Mouse (Mus musculus) adrenal gland, adult (tissue): ENCODE results near the gene Nelfcd.

ENCODE experiments used
- DNase-seq, 2 experiments: peaks; one replicate each; pipeline ENCODE4 v3.0.0; 2022 to 2023; ENCODE audit warnings: low spot score in 1 of 2; ENCODE audit not compliant: inconsistent age in 2 of 2

Nelfcd gene

DNA sequence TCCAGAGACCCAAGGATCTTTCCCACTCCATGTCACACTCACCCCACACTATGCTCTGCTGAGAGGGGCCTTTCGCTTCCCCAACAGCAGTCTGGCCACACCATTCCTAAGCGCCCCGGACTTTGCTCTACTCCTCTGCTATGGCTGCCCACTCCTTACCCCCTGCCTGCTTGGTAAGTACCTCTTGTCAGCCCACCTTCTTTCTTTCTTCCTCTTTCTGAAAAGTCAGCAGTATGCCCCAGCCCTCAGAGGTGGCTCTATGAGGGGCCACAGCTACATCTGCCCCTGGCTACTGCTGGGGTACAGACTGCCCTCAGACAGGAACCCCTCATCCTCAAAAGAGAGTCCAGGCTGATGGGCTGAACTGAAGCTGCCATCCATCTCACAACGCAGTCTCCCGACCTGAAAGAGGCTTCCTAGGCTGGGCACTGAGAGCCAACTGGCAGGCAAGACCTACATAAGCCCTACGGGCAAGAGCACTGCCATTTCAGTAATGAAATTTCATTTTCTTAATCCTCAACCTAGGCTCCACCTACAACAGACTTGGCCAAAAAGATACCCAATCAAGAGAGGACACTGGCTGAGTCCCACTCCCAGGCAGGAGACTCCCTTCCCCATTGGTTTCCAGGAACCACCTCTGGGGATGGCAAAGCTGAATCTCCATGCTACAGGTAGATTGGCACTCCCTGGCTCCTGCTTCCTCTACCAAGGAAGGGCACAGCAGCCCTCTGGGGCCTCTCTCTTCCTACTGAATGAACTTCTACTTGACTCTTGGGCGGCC is 21.5 kb downstream of the Nelfcd start:
- DNase-seq = peak in 1 of 2 experiments; percentile 64

DNA sequence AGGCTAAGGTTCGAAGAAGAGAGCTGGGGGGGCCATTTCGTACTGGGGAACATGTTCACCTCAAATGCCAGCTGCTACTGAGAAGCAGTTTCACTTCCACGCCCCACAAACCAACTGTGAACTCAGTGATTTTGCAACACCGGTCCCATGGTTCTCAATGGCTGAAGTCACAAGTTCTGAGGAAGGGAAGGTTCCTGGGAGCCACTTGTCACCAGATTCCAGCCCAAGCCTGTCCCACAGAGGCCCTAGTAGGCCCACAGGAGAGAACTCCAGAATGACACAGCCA is 22.0 kb downstream of the Nelfcd start:
- DNase-seq = peak in 1 of 2 experiments; percentile 44

DNA sequence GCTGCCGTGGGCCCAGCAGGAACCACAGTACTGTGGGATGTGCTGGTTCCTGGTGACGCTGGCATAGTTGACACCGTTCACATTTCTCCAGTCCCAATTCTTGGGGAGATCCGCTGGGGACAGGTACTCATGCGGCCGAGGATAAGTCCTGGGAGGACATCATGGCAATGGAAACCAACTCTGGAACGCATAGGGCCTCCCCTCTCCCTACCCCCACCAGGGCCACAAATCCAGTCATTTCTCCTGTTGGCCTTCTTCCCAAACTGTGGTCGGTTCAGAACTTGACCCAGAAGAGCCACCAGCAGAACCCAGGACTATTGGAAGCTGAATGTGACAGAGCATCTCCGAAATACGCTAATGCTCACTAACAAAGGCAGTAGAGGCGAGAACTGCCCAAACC is 22.6 kb downstream of the Nelfcd start:
- DNase-seq = no peak

DNA sequence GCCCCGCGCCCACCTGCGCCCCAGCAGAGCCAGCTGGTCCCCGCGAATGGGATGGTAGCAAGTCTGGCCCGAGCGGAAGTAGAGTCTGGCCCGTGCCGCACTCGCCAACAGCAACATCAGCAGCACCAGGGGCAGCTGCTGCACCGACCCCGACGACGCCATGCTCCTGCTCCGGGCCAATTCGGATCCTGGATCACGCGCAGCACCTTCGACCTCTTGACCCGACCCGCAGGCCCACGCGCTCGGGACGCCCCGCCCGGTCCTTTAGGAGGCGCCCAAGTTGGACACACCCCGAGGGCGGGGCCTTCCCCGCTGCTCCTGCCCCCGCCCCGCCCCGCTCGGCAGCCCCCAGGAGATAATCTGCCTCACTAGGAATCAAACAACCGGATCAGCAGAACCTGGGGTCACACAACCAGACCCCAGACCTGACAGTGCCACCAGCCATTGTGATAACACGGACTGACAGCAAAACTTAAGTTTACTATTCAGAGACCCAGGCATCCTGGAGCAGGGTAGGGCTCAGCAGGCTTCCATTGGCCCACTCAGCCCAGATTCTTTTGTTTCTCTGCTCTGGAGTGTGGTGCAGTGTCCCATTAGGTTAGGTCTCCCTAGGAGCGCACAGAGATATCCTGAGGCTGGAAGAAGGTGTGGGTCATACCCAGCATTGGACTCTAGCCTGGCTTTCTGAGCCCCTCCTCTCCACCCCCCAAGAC is 23.3 kb downstream of the Nelfcd start, which contains the start of gene Ctsz:
TSS of gene Ctsz (minus strand) at position 303 of the 713 bp plus-strand sequence.
- peak; percentile 83 to 93 for DNase-seq

DNA sequence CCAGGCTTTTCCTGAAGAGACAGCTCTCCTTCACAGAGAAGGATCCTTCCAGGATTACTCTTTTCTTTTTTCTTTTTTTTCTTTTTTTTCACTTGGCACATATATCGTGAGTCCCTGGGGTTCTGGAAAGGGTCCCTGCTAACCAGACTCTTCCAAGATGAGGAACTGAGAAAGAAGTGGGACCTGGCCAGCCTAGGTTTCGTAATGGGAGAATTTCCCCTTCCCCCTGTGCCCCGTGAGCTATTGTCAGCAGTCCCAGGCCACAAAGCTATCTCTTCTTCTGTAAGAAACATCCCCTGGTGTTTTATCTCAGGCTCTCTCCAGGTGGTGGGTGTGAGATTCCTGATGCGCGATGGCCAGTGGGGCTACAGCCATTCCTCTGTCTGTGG is 23.8 kb downstream of the Nelfcd start:
- DNase-seq = peak in 1 of 2 experiments; percentile 53

DNA sequence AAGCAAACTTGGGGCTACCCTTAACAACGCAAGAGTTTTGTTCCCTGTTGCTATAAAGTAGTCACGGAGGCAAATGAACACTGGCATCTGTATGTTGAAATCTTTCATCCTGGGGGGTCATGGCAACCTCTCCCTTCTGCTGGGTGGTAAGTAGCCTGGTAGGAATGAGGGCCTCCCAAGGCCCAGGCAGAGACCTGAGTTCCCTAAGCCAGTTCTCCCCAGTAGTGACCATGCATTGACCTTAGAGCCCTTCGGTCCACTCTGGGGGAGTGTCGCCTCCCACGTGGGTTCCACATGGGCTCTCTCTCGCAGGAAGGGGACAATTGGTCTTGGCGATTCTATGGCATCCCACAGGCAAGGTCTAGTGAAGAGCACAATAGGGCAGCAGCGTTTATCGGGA is 24.4 kb downstream of the Nelfcd start:
- DNase-seq = no peak

DNA sequence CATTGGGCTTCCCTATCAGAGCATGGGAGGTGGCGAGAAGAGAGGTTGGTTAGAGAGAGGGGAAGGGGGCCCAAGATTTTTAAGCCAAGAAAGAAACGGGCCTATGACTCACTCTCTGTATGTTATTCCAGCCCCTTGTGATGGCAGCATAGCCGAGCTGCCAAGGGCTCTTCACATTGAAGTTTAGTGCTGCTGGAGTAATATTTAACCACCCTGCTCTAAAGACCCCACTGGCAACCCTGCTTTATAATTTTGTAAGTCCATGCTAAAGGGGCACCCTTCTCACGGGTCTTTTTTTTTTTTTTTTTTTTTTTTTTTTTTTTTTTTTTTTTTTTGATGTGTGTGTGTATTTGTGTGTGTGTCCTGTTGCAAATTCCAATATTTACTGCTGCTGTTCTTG is 26.3 kb downstream of the Nelfcd start:
- no peak for DNase-seq

DNA sequence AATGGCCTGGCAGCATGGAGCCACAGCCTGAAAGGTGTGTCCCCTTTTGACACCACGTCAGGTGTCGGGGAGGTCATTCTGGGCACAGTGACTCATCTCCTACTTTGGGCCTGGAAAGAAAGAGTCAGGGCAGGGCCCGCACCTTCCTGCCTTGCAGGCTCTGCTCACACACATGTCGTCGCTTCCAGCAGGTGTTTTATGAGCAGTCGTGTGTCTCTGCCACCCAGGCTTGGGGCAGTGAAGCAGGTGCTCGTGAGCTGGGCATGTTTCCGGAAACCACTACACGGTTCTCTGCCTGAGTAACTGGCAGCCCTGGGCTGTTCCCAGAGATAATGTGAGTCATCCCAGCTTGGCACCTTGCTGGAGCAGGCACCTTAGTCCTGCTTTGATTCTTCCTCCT is 26.9 kb downstream of the Nelfcd start:
- DNase-seq = peak; percentile 60 to 85

DNA sequence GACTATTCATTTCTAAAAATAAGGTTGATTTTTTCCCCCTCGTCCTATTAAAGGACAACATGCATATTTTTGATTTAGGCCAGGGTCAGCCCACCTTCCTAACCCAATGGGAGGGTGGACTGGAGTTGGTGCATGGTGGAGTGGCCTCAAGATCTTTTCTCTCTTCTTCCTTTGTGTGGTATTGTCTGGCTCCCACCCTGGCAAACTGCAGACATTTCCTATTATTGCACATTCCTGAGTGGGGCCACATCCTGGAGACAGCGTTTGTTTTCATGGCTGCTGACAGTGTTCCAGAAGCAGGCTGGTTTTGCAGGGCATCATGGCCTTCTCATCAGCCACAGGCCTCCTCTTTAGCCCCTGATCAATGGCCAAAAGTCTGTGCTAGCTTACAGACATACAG is 27.4 kb downstream of the Nelfcd start:
- no peak for DNase-seq

DNA sequence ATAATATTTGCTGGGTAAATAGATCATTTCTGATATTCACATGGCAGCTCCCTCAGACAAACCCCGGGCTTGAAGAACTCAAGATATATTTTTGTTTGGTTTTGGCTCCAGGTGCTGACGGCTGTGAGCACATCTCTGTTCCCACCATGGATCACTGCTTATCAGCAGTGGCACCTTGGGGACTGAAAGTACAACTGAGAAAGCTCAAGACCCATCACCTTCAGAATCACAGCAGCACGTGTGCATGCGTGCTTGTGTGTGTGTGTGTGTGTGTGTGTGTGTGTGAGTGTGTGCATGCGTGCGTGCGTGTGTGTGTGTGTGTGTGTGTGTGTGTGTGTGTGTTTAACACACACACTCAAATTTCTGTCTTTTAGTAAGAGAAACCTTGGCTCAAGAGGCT is 28.8 kb downstream of the Nelfcd start:
- no peak for DNase-seq

DNA sequence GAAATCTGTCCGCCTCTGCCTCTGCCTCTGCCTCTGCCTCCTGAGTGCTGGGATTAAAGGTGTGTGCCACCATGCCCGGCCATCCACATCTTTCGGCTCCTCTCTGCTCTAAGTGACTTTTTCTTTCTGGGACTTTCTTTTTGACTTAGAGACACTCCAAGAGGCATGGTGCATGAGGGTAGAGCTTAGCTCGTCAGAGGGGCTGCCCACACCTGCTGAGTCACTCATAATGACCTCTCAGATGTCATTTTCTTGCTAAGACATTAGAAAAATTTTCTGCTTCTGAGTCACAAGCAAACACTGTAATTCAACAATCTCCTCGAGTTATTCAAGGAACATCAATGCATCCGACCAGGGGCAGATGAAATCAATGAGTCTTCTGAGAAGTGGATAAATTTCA is 29.4 kb downstream of the Nelfcd start:
- DNase-seq = no peak

DNA sequence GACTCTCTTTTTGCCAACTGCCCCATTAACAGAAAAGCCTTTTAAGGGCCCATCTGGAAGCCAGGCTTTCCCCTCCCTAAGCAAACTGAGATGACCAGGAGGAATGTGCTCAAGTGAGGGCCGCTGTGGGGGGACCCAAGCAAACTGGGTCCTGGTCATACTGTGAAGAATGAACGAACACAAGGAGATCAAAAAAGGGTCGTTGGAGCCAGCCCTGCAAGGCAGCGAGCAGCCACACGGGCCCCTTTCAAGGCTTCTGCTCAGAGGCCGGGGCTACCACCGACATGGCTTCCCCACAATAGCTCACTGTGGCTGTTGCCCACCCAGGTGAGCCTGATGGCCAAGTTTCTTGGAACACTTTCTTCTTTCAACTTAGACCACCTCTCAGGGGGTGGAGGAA is 30.9 kb downstream of the Nelfcd start:
- no peak for DNase-seq

DNA sequence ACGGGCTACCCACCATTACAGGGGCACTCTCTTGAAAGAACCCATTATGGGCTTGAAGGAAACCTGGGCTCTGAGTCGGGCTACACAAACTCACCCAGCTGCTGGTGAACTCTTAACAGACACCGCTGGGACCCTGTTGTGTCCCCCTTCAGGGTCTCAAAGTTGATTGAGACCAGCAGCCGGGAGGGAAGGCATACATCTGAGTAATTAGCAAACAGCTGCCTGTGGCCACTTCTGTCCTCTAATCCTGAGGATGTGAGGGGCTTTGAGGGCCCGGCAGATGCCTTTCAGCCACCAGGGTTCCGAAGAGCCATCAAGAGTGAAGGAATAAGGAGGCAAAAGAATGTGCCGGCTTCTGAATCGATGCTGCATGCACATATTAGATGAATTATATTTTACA is 31.3 kb downstream of the Nelfcd start:
- DNase-seq = no peak

DNA sequence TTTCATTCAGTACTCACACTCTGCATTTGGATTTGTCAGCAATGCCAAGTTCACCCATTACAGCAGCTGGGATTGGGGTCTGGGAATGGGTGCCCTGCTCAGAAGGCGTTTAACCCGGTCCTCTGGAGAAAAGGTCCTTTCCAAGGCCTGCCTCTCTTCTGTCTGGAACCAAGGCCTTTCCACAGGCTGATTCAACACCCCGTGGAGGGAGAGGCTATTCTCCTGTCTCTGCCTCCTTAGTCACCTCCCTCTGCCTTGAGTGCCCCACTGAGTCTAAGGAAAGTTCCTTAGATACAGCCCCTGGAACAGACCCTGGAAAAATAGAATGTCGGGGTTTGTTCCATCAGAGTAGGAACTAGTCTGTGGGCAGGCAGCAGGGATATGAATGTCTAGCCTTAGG is 32.8 kb downstream of the Nelfcd start:
- DNase-seq = peak in 1 of 2 experiments; percentile 68

DNA sequence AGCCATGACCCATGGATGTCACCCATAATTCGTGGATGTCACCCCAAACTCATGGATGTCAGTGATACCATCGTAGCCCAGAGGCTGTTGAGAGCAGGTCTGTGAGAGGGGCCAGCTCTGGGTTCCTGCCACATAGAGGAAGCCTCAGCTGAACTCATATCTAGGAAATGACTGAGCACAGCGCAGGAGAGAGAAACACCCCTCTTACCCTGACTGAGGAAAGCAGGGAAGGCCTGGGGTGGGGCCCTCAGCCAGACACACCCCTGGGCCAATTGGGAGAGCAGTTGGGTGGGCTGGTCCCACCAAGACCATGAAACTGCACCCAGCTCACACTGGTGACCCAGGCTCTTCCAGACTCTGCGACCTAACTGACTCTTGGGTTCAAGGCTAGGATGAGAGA is 34.7 kb downstream of the Nelfcd start, which contains the start of gene Tubb1:
TSS of gene Tubb1 (plus strand) at position 343 of the 400 bp plus-strand sequence.
- DNase-seq = no peak

DNA sequence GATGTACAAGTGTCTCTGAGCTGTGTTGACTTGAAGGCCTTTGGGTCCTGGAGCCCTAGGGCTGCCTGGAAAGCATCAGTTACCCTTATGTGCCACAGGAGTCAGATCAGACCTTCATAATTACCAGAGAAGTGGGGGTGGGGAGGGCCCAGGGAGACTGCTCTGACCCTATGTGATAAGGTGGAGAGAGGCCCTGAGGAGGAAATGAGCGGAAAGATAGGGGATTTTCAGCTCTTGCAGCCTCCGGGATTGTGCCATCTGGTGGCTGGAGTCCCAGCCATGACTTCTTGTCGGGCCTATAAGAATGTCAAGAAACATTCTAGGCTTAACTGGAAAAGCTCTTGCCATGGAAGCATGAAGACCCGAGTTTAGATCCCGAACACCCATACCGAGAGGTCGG is 38.1 kb downstream of the Nelfcd start:
- peak in 1 of 2 experiments; percentile 73 for DNase-seq

DNA sequence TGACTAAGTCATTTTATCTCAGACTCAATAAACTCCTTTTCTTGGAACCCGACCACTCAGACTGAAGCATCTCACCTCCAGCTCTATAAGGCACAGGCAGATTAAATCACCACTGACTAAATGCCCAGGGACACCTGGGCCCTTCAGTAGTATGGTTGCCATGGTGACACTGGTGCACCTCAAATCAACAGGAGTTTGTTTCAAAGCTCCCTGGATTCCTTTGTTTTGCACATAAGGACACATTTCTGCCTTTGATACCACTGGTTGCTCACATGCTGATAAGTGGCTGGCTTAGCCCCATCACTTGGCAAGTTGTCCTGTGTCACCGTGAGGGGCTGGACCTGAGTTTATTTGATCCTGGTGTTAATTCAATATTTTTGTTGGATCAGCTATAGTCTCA is 43.8 kb downstream of the Nelfcd start:
- DNase-seq = no peak

DNA sequence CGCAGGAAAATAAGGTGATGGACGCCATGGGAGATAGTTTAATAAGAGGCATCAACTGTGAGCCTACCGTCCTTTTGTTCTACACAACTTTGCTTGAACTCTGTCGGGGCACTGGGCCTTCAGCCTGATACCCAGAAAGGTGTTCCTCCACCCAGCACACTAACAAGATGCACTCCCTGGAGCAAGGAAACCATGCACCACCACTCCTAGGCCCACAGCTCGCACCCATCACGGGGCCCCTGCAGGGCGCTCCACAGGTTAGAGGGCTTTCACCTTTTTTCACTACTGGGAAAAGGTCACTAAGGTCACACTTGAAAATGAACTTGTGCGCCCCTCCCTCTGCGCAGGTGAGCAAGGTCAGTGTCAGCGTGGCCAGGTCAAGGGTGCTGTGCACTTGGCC is 47.8 kb downstream of the Nelfcd start:
- DNase-seq = no peak

DNA sequence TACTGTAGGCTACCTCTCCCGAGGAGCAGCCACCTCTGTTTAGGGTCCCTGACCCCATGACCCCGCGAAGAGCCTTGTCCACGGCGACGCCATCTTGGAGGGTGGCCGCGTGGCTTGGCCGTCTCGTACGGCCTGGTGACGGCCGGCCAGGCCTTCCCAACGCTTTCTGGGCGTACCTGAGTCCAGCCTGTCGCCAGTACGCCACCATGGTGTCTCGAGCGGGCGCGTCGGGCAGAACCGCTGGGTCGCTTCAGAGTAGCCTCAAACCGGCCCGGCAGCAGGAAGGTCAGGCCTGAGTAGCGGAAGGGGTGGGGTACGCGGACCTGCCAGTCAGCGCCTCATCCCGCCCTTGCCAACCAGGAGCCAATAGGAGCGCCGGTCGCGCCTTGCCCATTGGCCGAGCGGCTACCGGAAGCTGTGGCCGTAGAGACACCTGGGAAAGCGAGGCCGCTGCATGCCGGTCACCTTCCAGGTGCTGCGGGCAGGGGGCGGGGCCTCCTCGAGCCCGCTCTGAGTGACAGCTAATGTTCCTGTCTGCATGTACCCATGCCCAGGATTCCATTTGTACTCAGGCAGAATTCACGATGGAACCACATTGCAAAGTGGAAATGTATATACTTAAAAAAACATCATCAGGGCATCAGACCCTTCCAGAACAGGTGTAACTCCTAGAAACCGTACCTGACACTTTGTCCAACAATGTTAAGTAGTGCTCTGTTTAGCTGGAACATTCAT is 48.4 kb downstream of the Nelfcd start, which contains the start of gene Atp5e:
TSS of gene Atp5e (minus strand) at position 317 of the 735 bp plus-strand sequence.
- peak; percentile 97 to 98 for DNase-seq

DNA sequence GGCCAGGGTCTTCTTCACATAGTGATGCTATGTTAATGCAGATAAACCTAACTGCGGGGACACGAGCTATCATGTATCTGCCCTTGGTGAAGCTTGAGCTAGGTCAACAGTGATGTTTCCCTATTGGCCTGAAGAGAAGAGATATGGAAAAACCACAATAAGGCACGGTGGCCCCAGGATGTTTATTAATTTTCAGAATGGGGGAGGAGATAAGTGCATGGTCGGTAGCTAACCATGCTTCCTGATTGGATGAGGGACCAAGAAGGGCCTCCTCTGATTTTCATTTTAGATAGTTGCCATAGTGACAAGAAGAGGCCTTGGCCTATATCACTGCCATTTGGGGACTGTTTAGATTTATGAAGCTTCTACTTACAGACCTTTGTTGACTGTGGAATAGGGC is 54.7 kb downstream of the Nelfcd start:
- peak in 1 of 2 experiments; percentile 39 for DNase-seq

DNA sequence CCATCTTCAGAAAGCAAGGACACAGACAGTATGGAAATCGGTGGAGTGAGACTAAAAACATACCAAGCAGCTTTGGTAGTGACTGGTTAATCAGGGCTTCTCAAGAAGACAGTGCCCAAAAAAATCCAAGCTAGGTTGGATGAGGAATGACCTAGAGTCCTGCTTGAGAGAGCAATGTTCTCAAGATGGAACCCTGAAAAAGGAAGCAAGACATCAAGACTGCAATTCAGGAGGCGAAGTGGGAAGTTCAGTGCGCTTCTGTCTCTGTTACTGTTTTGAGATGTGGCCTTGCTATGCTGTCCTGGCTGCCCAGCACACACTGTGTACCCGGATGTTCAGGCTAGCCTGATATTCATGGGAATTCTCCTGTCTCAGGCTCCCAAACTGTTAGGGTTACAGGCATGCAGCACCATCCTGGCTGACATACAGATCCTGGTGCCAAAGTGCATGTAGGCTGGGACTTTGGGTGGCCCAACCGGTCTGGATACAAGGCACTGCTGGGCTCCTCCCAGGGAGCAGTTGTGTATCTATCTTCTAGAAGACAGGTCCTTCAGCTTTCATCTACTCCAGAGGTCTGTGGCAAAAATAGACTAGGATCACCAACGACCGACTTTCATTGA is 55.3 kb downstream of the Nelfcd start:
- DNase-seq = peak in 1 of 2 experiments; percentile 79
